Mouse (Mus musculus) G1E (cell line): ENCODE results near the gene Ctsl.

Source experiments
- CTCF ChIP-seq: IDR thresholded peaks from 2 replicates; pipeline ENCODE4 v1.5.1; 2012; ENCODE audit warnings: low read depth, low read length, inconsistent platforms, mixed read lengths
- TAL1 ChIP-seq: conservative IDR thresholded peaks from 2 replicates; pipeline ENCODE4 v1.6.1; 2012; ENCODE audit warnings: low read depth, low read length, inconsistent platforms, mixed read lengths

DNA sequence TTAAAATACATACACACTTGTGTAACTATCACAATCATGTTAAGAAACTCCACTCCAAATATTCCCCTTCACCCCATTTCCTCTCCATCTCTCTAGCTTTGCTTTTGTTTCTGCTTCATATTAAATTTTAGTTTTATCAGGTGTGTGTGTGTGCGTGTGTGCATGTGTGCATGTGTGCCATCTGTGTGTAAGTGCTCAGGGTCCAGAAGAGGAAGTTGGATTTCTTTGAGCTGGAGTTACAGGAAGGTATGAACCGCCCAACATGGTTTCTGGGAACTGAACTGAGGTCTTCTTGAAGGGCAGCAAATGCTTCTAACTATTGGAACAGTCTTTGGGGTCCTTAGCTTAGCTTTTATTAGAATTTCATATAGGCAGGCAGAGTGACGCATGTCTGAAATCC, 14.2 kb upstream of the Ctsl start:
- TF ChIP-seq CTCF = no peak
- no peak for TF ChIP-seq TAL1
